Mouse (Mus musculus): ENCODE data around the gene C530008M17Rik.

DNA sequence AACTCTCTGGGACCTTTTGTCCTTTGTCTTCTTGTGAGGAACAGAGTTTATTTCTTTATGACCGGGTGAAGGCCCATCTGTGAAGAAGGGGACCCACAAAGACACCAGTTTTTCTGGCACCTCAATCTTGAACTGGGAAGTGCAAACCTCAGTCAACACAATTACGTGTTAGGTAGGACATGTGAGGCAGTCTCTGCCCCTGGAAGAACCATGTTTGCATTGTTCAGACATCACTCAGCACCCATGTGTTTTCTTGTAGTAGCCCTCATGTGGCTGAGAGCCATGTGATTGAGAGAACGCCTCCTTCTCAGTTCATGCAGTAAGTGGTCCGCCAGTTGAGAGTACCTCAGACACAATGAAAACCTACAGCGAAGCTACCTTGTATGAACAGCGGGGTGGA is 136.4 kb downstream of the C530008M17Rik start:
- TF ChIP-seq GATA1 (IDR thresholded peaks at IDR 0.05; ENCODE audit: borderline replicate concordance, low read length) (no peak), FLI1 (IDR thresholded peaks at IDR 0.05; ENCODE audit: low read length) (no peak)
